Mouse (Mus musculus): Measurements from ENCODE around the gene Epb41l1.

GRCm38 (mm10) chr2:156464416-156464815 is 43.7 kb downstream of the Epb41l1 start:
- TF ChIP-seq CTCF (IDR thresholded peaks at IDR 0.05; ENCODE audit: low read depth) (no peak), EP300 (IDR thresholded peaks at IDR 0.05; ENCODE audit: low read depth) (no peak)

Measured in liver, postnatal 0 days (tissue).